Mouse (Mus musculus): Measurements from ENCODE around the gene Otop2. TPM values are rescaled to one million over a fixed set of nuclear protein-coding genes. Genes with fewer than 3 reads are reported as not detected.

Otop2 gene
- total and polyA plus RNA-seq, 3 experiments = not detected

GRCm38 (mm10) chr11:115265771-115266399 is 41.1 kb upstream of the Otop2 start:
- no peak overlapping the region for H3K4me2 ChIP-seq (ENCODE audit: insufficient read depth, low read depth, poor library complexity, severe bottlenecking)
- DNase-seq (ENCODE audit: extremely low read depth) = no peak
- H3K27me3 ChIP-seq (replicated peaks) = peaks cover 12% of the 10 kb centered on the region
- H3K9ac ChIP-seq (ENCODE audit: insufficient read depth, low read depth) = no peak overlapping the region
- peaks cover 0 to 8% of the 10 kb centered on the region in 2 experiments; a peak in 2 of 4 replicates for H3K4me1 ChIP-seq (ENCODE audit: control insufficient read depth in 1 of 2, insufficient read depth in 2 of 2)
- H3K9me3 ChIP-seq (replicated peaks; ENCODE audit: low read length) = no peaks in the 10 kb centered on the region
- no peak overlapping the region for H3K4me3 ChIP-seq (replicated peaks in 1 of 3; ENCODE audit: low read depth in 2 of 3, low read length in 2 of 3, poor library complexity in 1 of 3)
- no peak overlapping the region for H3K27ac ChIP-seq (ENCODE audit: insufficient read depth, low read depth)
- dilution Hi-C loops (cut with MboI; ENCODE audit: extremely low pct_ligation_motif_present, extremely low pct_unique_long_range_greater_than_20kb, low sequenced_read_pairs) (no loop called here), in situ Hi-C loops (cut with MboI; ENCODE audit: low pct_ligation_motif_present, low pct_unique_long_range_greater_than_20kb, low sequenced_read_pairs) (no loop called here)
- no peak for TF ChIP-seq MEF2A (IDR thresholded peaks at IDR 0.05; ENCODE audit: borderline replicate concordance, low read depth, low read length)
- TF ChIP-seq CHD1 (IDR thresholded peaks at IDR 0.05; ENCODE audit: low read depth, low read length) = no peak
- no peak for TF ChIP-seq ELF1 (IDR thresholded peaks at IDR 0.05; ENCODE audit: low read depth, low read length)
- TF ChIP-seq MAFK (IDR thresholded peaks at IDR 0.05; ENCODE audit: insufficient replicate concordance, low read length) = no peak
- TF ChIP-seq MYC (IDR thresholded peaks at IDR 0.05; ENCODE audit: low read depth, low read length) = no peak
- TF ChIP-seq TCF12 (IDR thresholded peaks at IDR 0.05; ENCODE audit: low read depth, low read length) = no peak
- TF ChIP-seq CHD2 (IDR thresholded peaks at IDR 0.05; ENCODE audit: low read length) = no peak
- no peak for TF ChIP-seq ZNF384 (IDR thresholded peaks at IDR 0.05; ENCODE audit: low read depth, low read length)
- no peak for TF ChIP-seq KAT2A (IDR thresholded peaks at IDR 0.05; ENCODE audit: insufficient replicate concordance, low read length)
- TF ChIP-seq RAD21 (IDR thresholded peaks at IDR 0.05; ENCODE audit: low read depth, low read length) = no peak
- TF ChIP-seq BHLHE40 (IDR thresholded peaks at IDR 0.05; ENCODE audit: low read depth, low read length) = no peak
- no peak for TF ChIP-seq PAX5 (IDR thresholded peaks at IDR 0.05; ENCODE audit: low read length)
- TF ChIP-seq ZC3H11A (IDR thresholded peaks at IDR 0.05; ENCODE audit: low read depth, low read length) = no peak
- no peak for TF ChIP-seq MXI1 (IDR thresholded peaks at IDR 0.05; ENCODE audit: low read depth, low read length)
- no peak for TF ChIP-seq USF2 (conservative IDR thresholded peaks at IDR 0.05; ENCODE audit: low read depth, low read length)
- TF ChIP-seq JUN (IDR thresholded peaks at IDR 0.05; ENCODE audit: insufficient read depth, low read depth, low read length) = no peak
- no peak for TF ChIP-seq JUND (conservative IDR thresholded peaks at IDR 0.05; ENCODE audit: low read depth, low read length)
- no peak for TF ChIP-seq HCFC1 (IDR thresholded peaks at IDR 0.05; ENCODE audit: low read depth, low read length)
- TF ChIP-seq GABPA (IDR thresholded peaks at IDR 0.05; ENCODE audit: insufficient replicate concordance, low read depth, low read length) = no peak
- H3K79me2 ChIP-seq (replicated peaks; ENCODE audit: control insufficient read depth, extremely low read depth, insufficient read depth, poor library complexity, severe bottlenecking) = no peaks in the 10 kb centered on the region
- peaks cover 31 to 50% of the 10 kb centered on the region in 2 experiments for H3K36me3 ChIP-seq (replicated peaks in 1 of 2; ENCODE audit: control insufficient read depth in 1 of 2, insufficient read depth in 1 of 2, low read length in 1 of 2)

GRCm38 (mm10) chr11:115266400-115266778 is 40.6 kb upstream of the Otop2 start:
- in situ Hi-C loops (cut with MboI; ENCODE audit: low pct_ligation_motif_present, low pct_unique_long_range_greater_than_20kb, low sequenced_read_pairs) (no loop called here), dilution Hi-C loops (cut with MboI; ENCODE audit: extremely low pct_ligation_motif_present, extremely low pct_unique_long_range_greater_than_20kb, low sequenced_read_pairs) (no loop called here)
- no peak overlapping the region for H3K4me2 ChIP-seq (ENCODE audit: insufficient read depth, low read depth, poor library complexity, severe bottlenecking)
- H3K79me2 ChIP-seq (replicated peaks; ENCODE audit: control insufficient read depth, extremely low read depth, insufficient read depth, poor library complexity, severe bottlenecking) = no peaks in the 10 kb centered on the region
- H3K9ac ChIP-seq (ENCODE audit: insufficient read depth, low read depth) = no peak overlapping the region
- no peak overlapping the region for H3K4me3 ChIP-seq (replicated peaks in 1 of 3; ENCODE audit: low read depth in 2 of 3, low read length in 2 of 3, poor library complexity in 1 of 3)
- peaks cover 36 to 55% of the 10 kb centered on the region in 2 experiments for H3K36me3 ChIP-seq (replicated peaks in 1 of 2; ENCODE audit: control insufficient read depth in 1 of 2, insufficient read depth in 1 of 2, low read length in 1 of 2)
- no peak for DNase-seq (ENCODE audit: extremely low read depth)
- peaks cover 9% of the 10 kb centered on the region for H3K27me3 ChIP-seq (replicated peaks)
- H3K27ac ChIP-seq (ENCODE audit: insufficient read depth, low read depth) = no peak overlapping the region
- H3K4me1 ChIP-seq (ENCODE audit: control insufficient read depth in 1 of 2, insufficient read depth in 2 of 2) = peaks cover 0 to 8% of the 10 kb centered on the region in 2 experiments; a peak in 2 of 4 replicates
- no peaks in the 10 kb centered on the region for H3K9me3 ChIP-seq (replicated peaks; ENCODE audit: low read length)
- TF ChIP-seq MAZ (IDR thresholded peaks at IDR 0.05; ENCODE audit: low read depth, low read length) (no peak), POLR2A (IDR thresholded peaks at IDR 0.05; ENCODE audit: low read depth, low read length) (no peak), ZNF384 (IDR thresholded peaks at IDR 0.05; ENCODE audit: low read depth, low read length) (no peak)

Data from CH12.LX (cell line).